Mouse (Mus musculus): ENCODE data around the gene Tfr2. TPM values are rescaled to one million over a fixed set of nuclear protein-coding genes. Genes with fewer than 3 reads are reported as not detected.
A peak's percentile ranks its signal among the peaks of the same experiment; 100 is the strongest.
"Not testable (repeated sequence)": the region's sequence is repeated elsewhere in the genome, so short reads cannot be mapped to it uniquely, and the experiment has no call there.

The Tfr2 gene
- polyA plus RNA-seq, 1 experiment from 2014 or later = 2.2 TPM

- no peak overlapping the region for H3K4me2 ChIP-seq (replicated peaks)
- H3K27ac ChIP-seq (replicated peaks) = no peak overlapping the region
- ATAC-seq (replicated peaks) = no peak
- WGBS = 31% methylated on average over 6 of the region's 6 CpGs
- H3K9ac ChIP-seq (replicated peaks) = no peak overlapping the region
- peaks cover 10% of the 10 kb centered on the region; the same call in 1 of the 2 replicates for H3K27me3 ChIP-seq
- H3K4me1 ChIP-seq = no peaks in the 10 kb centered on the region
- no peaks in the 10 kb centered on the region for H3K36me3 ChIP-seq
- H3K4me3 ChIP-seq = no peak overlapping the region
- no peaks in the 10 kb centered on the region for H3K9me3 ChIP-seq
These were observed 41.6 kb downstream of the Tfr2 start for GRCm38 (mm10) chr5:137611245-137611602.

- Histone ChIP-seq H3K4me3 (no peak overlapping the region), H3K4me1 (no peaks in the 10 kb centered on the region), H3K27me3 (peaks cover 6% of the 10 kb centered on the region; the same call in 1 of the 2 replicates), H3K9ac (replicated peaks) (no peak overlapping the region), H3K36me3 (no peaks in the 10 kb centered on the region), H3K9me3 (no peaks in the 10 kb centered on the region), H3K27ac (replicated peaks) (no peak overlapping the region), H3K4me2 (replicated peaks) (no peak overlapping the region)
- 71% methylated on average over 5 of the region's 5 CpGs for WGBS
- no peak for ATAC-seq (replicated peaks)
These were observed 43.4 kb downstream of the Tfr2 start for GRCm38 (mm10) chr5:137613076-137613475.

- no peaks in the 10 kb centered on the region for H3K9me3 ChIP-seq
- no peak within 1 kb of the TSS for H3K4me3 ChIP-seq
- no peaks in the 10 kb centered on the region for H3K4me1 ChIP-seq
- no peak within 1 kb of the TSS for H3K27ac ChIP-seq (replicated peaks)
- peaks cover 5% of the 10 kb centered on the region; the same call in 1 of the 2 replicates for H3K27me3 ChIP-seq
- no peaks in the 10 kb centered on the region for H3K36me3 ChIP-seq
- no peak for ATAC-seq (replicated peaks)
- 63% methylated on average over 11 of the region's 11 CpGs for WGBS
- H3K9ac ChIP-seq (replicated peaks) = no peak within 1 kb of the TSS
- no peak within 1 kb of the TSS for H3K4me2 ChIP-seq (replicated peaks)
These were observed 43.9 kb downstream of the Tfr2 start, which contains the start of gene Pcolce for GRCm38 (mm10) chr5:137613550-137613949. Pcolce (minus strand) TSS chr5:137613784.

GRCm38 (mm10) chr5:137614921-137615320 is 45.3 kb downstream of the Tfr2 start:
- H3K4me3 ChIP-seq; H3K27ac ChIP-seq (replicated peaks); H3K9ac ChIP-seq (replicated peaks); H3K27me3 ChIP-seq; ATAC-seq (replicated peaks); H3K36me3 ChIP-seq; H3K9me3 ChIP-seq; H3K4me1 ChIP-seq; H3K4me2 ChIP-seq (replicated peaks): not testable (repeated sequence)
- WGBS = 95% methylated on average over 2 of the region's 2 CpGs

- H3K27me3 ChIP-seq = no peaks in the 10 kb centered on the region
- H3K27ac ChIP-seq (replicated peaks) = no peak overlapping the region
- no peaks in the 10 kb centered on the region for H3K4me1 ChIP-seq
- H3K36me3 ChIP-seq = no peaks in the 10 kb centered on the region
- no peak overlapping the region for H3K9ac ChIP-seq (replicated peaks)
- H3K4me2 ChIP-seq (replicated peaks) = no peak overlapping the region
- H3K4me3 ChIP-seq = no peak overlapping the region
- no peak for ATAC-seq (replicated peaks)
- H3K9me3 ChIP-seq = no peaks in the 10 kb centered on the region
- WGBS = 94% methylated on average over 7 of the region's 7 CpGs
These were observed 45.7 kb downstream of the Tfr2 start for GRCm38 (mm10) chr5:137615347-137615746.

GRCm38 (mm10) chr5:137623937-137624530 is 54.4 kb downstream of the Tfr2 start:
- Histone ChIP-seq H3K9ac (replicated peaks) (no peak overlapping the region), H3K4me3 (no peak overlapping the region), H3K4me1 (peaks cover 8% of the 10 kb centered on the region), H3K36me3 (no peaks in the 10 kb centered on the region), H3K27me3 (no peaks in the 10 kb centered on the region), H3K27ac (replicated peaks) (no peak overlapping the region), H3K4me2 (replicated peaks) (no peak overlapping the region), H3K9me3 (no peaks in the 10 kb centered on the region)
- WGBS = 88% methylated on average over 11 of the region's 11 CpGs
- ATAC-seq (replicated peaks) = no peak

- no peak for ATAC-seq (replicated peaks)
- Histone ChIP-seq H3K27ac (replicated peaks) (peak overlapping the region; percentile 90), H3K4me3 (peak overlapping the region; percentile 54), H3K9me3 (no peaks in the 10 kb centered on the region), H3K4me2 (replicated peaks) (peak overlapping the region; percentile 65), H3K4me1 (peaks cover 38% of the 10 kb centered on the region), H3K9ac (replicated peaks) (peak overlapping the region; percentile 65), H3K27me3 (no peaks in the 10 kb centered on the region), H3K36me3 (no peaks in the 10 kb centered on the region)
- WGBS = 3% methylated on average over 9 of the region's 9 CpGs
These were observed 58.4 kb downstream of the Tfr2 start for GRCm38 (mm10) chr5:137627991-137628390.

- Histone ChIP-seq H3K4me3 (peak within 1 kb of the TSS; percentile 57), H3K27ac (replicated peaks) (peak within 1 kb of the TSS; percentile 90), H3K9ac (replicated peaks) (peak within 1 kb of the TSS; percentile 65), H3K36me3 (peaks cover 1% of the 10 kb centered on the region; the same call in 1 of the 2 replicates), H3K4me1 (peaks cover 38% of the 10 kb centered on the region), H3K9me3 (no peaks in the 10 kb centered on the region), H3K4me2 (replicated peaks) (peak within 1 kb of the TSS; percentile 74), H3K27me3 (no peaks in the 10 kb centered on the region)
- peak; percentile 99 for ATAC-seq (replicated peaks)
- under 1% methylated on average over 46 of the region's 46 CpGs for whole genome bisulfite sequencing
These were observed 59.1 kb downstream of the Tfr2 start, which contains the start of the genes Fbxo24, Lrch4 and Gm20605 for GRCm38 (mm10) chr5:137628498-137629305. Fbxo24 (minus strand) TSS chr5:137629002. Lrch4 (plus strand) TSS chr5:137629121. Gm20605 (plus strand) TSS chr5:137629175.

GRCm38 (mm10) chr5:137629306-137629721 is 59.7 kb downstream of the Tfr2 start:
- peak overlapping the region; percentile 65 for H3K9ac ChIP-seq (replicated peaks)
- WGBS = under 1% methylated on average over 23 of the region's 23 CpGs
- peak overlapping the region; percentile 57 for H3K4me3 ChIP-seq
- ATAC-seq (replicated peaks) = peak; percentile 7
- peaks cover 7% of the 10 kb centered on the region for H3K36me3 ChIP-seq
- H3K4me1 ChIP-seq = peaks cover 38% of the 10 kb centered on the region
- H3K27me3 ChIP-seq = no peaks in the 10 kb centered on the region
- H3K4me2 ChIP-seq (replicated peaks) = peak overlapping the region; percentile 74
- peak overlapping the region; percentile 86 for H3K27ac ChIP-seq (replicated peaks)
- no peaks in the 10 kb centered on the region for H3K9me3 ChIP-seq

GRCm38 (mm10) chr5:137629906-137630545 is 60.4 kb downstream of the Tfr2 start:
- H3K4me1 ChIP-seq = peaks cover 38% of the 10 kb centered on the region
- no peak overlapping the region for H3K27ac ChIP-seq (replicated peaks)
- 29% methylated on average over 6 of the region's 6 CpGs for WGBS

GRCm38 (mm10) chr5:137630602-137631001 is 61.0 kb downstream of the Tfr2 start:
- Histone ChIP-seq H3K9me3 (no peaks in the 10 kb centered on the region), H3K27me3 (no peaks in the 10 kb centered on the region), H3K4me2 (replicated peaks) (peak overlapping the region; percentile 74), H3K36me3 (peaks cover 14% of the 10 kb centered on the region), H3K4me1 (peaks cover 38% of the 10 kb centered on the region), H3K4me3 (0 out of 2 replicates have a peak overlapping the region, but pooled peaks have one; percentile 57), H3K27ac (replicated peaks) (0 out of 2 replicates have a peak overlapping the region, but pooled peaks have one; percentile 17), H3K9ac (replicated peaks) (no peak overlapping the region; the same call in 1 of the 2 replicates)
- ATAC-seq (replicated peaks) = no peak
- WGBS = 65% methylated on average over 3 of the region's 3 CpGs

More at GRCm38 (mm10) chr5:137629906-137630545, 60.4 kb downstream of the Tfr2 start:
- no peak for ATAC-seq (replicated peaks)
- no peaks in the 10 kb centered on the region for H3K9me3 ChIP-seq
- H3K27me3 ChIP-seq = no peaks in the 10 kb centered on the region
- peak overlapping the region; percentile 65 for H3K9ac ChIP-seq (replicated peaks)
- peak overlapping the region; percentile 57 for H3K4me3 ChIP-seq
- H3K4me2 ChIP-seq (replicated peaks) = peak overlapping the region; percentile 74
- peaks cover 9% of the 10 kb centered on the region for H3K36me3 ChIP-seq
